Mouse (Mus musculus): ENCODE measurements around the gene Arhgef38.

DNA sequence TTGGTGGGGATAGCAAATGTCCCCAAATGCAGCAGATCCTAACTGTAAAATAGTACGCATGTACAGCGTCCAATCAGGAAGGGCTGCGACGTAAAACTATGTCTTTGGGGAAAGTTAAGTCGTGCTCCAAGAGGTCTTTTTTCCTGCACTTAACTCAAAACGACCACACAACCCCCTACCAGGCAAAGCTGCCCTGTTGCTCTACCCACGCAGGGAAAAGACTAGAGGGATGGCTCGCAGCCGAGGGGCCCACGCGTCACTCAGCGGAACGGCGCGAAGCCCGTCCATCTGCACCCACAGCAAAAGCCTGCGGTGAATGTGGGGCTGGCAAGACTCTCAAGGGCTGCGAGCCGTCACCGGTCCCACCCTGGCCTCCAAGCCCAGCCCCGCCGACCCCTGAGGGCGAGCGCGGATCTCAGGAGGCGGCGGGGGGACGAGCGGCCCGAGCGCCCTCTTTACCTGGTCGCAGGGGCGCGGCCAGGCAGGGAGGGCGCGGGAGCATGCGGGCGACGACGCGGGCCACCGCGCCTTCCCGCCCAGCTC, 143.6 kb downstream of the Arhgef38 start:
- TF ChIP-seq TAL1 (IDR thresholded peaks at IDR 0.05; ENCODE audit: low read length) (no peak), GATA1 (IDR thresholded peaks at IDR 0.05; ENCODE audit: low read length) (no peak)

Measured in erythroblast, embryonic 14.5 days (primary cell).